10 mouse cellular contexts compared by ENCODE assay signal in genomic region chr10:121625006-121625405, GRCm38 (mm10). TPM values are rescaled to one million over a fixed set of nuclear protein-coding genes. Genes with fewer than 3 reads are reported as not detected.
DNase-seq lines count a peak whose midpoint lies in the region; ATAC-seq and TF ChIP-seq lines count a peak whose summit lies in the region.
"Had no signal": no experiment of that assay in that cellular context is flagged by ENCODE, and none has a peak within 500 bp of the region (broad histone marks: within the 10 kb centered on the region; RNA-seq: fewer than 3 reads in every experiment).

No protein-coding gene starts in this region.

- H3K27ac ChIP-seq in kidney, postnatal 0 days, result peak overlapping the region; percentile 95
- H3K27ac ChIP-seq in cortical plate, adult 2 months (ENCODE audit: insufficient read depth, low read length), result no peak overlapping the region
- no peak overlapping the region for H3K27ac ChIP-seq in midbrain, postnatal 0 days (ENCODE audit: low read depth, low read length)

- H3K4me1 ChIP-seq in kidney, postnatal 0 days (replicated peaks; ENCODE audit: insufficient read depth, low read length), result peaks cover 6% of the 10 kb centered on the region
- peaks cover 2% of the 10 kb centered on the region for H3K4me1 ChIP-seq in cortical plate, adult 2 months (ENCODE audit: control insufficient read depth, insufficient read depth, low read length)
- H3K4me1 ChIP-seq in midbrain, postnatal 0 days (ENCODE audit: insufficient read depth, low read length), result no peaks in the 10 kb centered on the region

- no peak for TF ChIP-seq CTCF in kidney, postnatal 0 days (IDR thresholded peaks at IDR 0.05; ENCODE audit: low read depth)
- TF ChIP-seq CTCF in cortical plate, adult 2 months (IDR thresholded peaks at IDR 0.05; ENCODE audit: extremely low read depth, insufficient read depth, low read length), result no peak
- TF ChIP-seq CTCF in midbrain, postnatal 0 days (IDR thresholded peaks at IDR 0.05), result no peak

- no peaks in the 10 kb centered on the region for H3K9me3 ChIP-seq in kidney, postnatal 0 days (replicated peaks; ENCODE audit: low read length)
- no peaks in the 10 kb centered on the region for H3K9me3 ChIP-seq in midbrain, postnatal 0 days (ENCODE audit: low read length)

- peaks cover 18% of the 10 kb centered on the region; the same call in 1 of the 2 replicates for H3K36me3 ChIP-seq in kidney, postnatal 0 days (ENCODE audit: insufficient read depth, low read length)
- H3K36me3 ChIP-seq in midbrain, postnatal 0 days (ENCODE audit: insufficient read depth, low read length), result peaks cover 7% of the 10 kb centered on the region; the same call in 1 of the 2 replicates

- H3K9ac ChIP-seq in kidney, postnatal 0 days (ENCODE audit: low read depth, low read length), result peak overlapping the region; percentile 89; the same call in 1 of the 2 replicates
- H3K9ac ChIP-seq in midbrain, postnatal 0 days (replicated peaks; ENCODE audit: low read length, poor library complexity, severe bottlenecking), result peak overlapping the region; percentile 74; the same call in 1 of the 2 replicates

- H3K27me3 ChIP-seq in kidney, postnatal 0 days (ENCODE audit: insufficient read depth, low read length), result no peaks in the 10 kb centered on the region
- H3K27me3 ChIP-seq in midbrain, postnatal 0 days (ENCODE audit: insufficient read depth, low read length), result no peaks in the 10 kb centered on the region

- no peak for DNase-seq in kidney, postnatal 0 days (ENCODE audit: low spot score)
- DNase-seq in kidney, adult 8-10 months, result no peak
- DNase-seq in midbrain, postnatal 0 days (ENCODE audit: low spot score), result no peak
- no peak for DNase-seq in right cerebral cortex, adult 2 months (ENCODE audit: low spot score in 2 of 2)
- DNase-seq in adrenal gland, adult 8-10 months, result no peak
- no peak for DNase-seq in thymus, postnatal 0 days (ENCODE audit: low spot score)
- DNase-seq: kidney, postnatal 14 days had no signal

- H3K4me3 ChIP-seq in kidney, postnatal 0 days (replicated peaks; ENCODE audit: low read depth, low read length), result peak overlapping the region; percentile 88
- H3K4me3 ChIP-seq in cortical plate, adult 2 months (ENCODE audit: insufficient read depth, low read length), result peak overlapping the region; percentile 64; the same call in 1 of the 2 replicates
- peak overlapping the region; percentile 85 for H3K4me3 ChIP-seq in midbrain, postnatal 0 days (ENCODE audit: low read depth, low read length)

- ATAC-seq in kidney, postnatal 0 days (replicated peaks; ENCODE audit: low FRiP score, low read depth), result no peak
- ATAC-seq in inflammation-experienced regulatory T-cells, adult 6 months, result peak; percentile 1
- ATAC-seq in midbrain, postnatal 0 days (ENCODE audit: low FRiP score), result no peak

- peak overlapping the region; percentile 74 for H3K4me2 ChIP-seq in kidney, postnatal 0 days (ENCODE audit: low read length)
- peak overlapping the region; percentile 77 for H3K4me2 ChIP-seq in midbrain, postnatal 0 days (ENCODE audit: low read depth, low read length, poor library complexity, severe bottlenecking)

- WGBS in kidney, postnatal 0 days, result 6% methylated on average over 9 of the region's 9 CpGs
- 13% methylated on average over 9 of the region's 9 CpGs for WGBS in midbrain, postnatal 0 days

- TF ChIP-seq POLR2A in cortical plate, adult 2 months (IDR thresholded peaks at IDR 0.05; ENCODE audit: extremely low read depth, insufficient read depth, low read length), result no peak

RNA-seq across cellular contexts. Expression of gene Xpot, which starts 1.1 kb away (rescaled TPM):
- 33.0 and 40.7 TPM in 2 replicates for polyA plus RNA-seq in kidney, postnatal 0 days (2015; fragmentation: Nextera tagmentation; extraction: Ambion mirVana)
- polyA plus RNA-seq in cortical plate, adult 2 months (2012; rRNA removed), result 60.8 and 64.0 TPM in 2 replicates
- polyA plus RNA-seq in inflammation-experienced regulatory T-cells, adult 6 months (2017; shearing (Covaris generic)), result 10 to 100 TPM; 12.6 to 20.3 (median 19.9) TPM
- total RNA-seq in midbrain, postnatal 0 days (2014; rRNA removed), result 101 and 111 TPM in 2 replicates
- 26.0 and 26.6 TPM in 2 replicates for polyA plus RNA-seq in midbrain, postnatal 0 days (2015; fragmentation: Nextera tagmentation; extraction: Ambion mirVana)
- total RNA-seq in adrenal gland, adult 8-10 months (2022), result 10 to 100 TPM; 57.5 to 79.4 (median 65.6) TPM
- 32.9 and 35.1 TPM in 2 replicates for polyA plus RNA-seq in thymus, postnatal 0 days (2015; fragmentation: Nextera tagmentation; extraction: Ambion mirVana)

RNA-seq across cellular contexts. Expression of gene D930020B18Rik, which starts 16.4 kb away (rescaled TPM):
- 0.21 and 0.23 TPM in 2 replicates for polyA plus RNA-seq in kidney, postnatal 0 days (2015; fragmentation: Nextera tagmentation; extraction: Ambion mirVana)
- polyA plus RNA-seq in cortical plate, adult 2 months (2012; rRNA removed), result 0.31 and 0.38 TPM in 2 replicates
- polyA plus RNA-seq in inflammation-experienced regulatory T-cells, adult 6 months (2017; shearing (Covaris generic)), result 1 to 10 TPM in 2 of 3 experiments, not detected in 1; 1.4 TPM
- total RNA-seq in midbrain, postnatal 0 days (2014; rRNA removed), result 0.44 and 0.61 TPM in 2 replicates
- polyA plus RNA-seq in midbrain, postnatal 0 days (2015; fragmentation: Nextera tagmentation; extraction: Ambion mirVana), result 0.42 and 0.43 TPM in 2 replicates
- not detected for total RNA-seq in adrenal gland, adult 8-10 months (2022)
- 0.06 and 0.10 TPM in 2 replicates for polyA plus RNA-seq in thymus, postnatal 0 days (2015; fragmentation: Nextera tagmentation; extraction: Ambion mirVana)
- polyA plus RNA-seq: spleen, adult 2 months had no signal

RNA-seq across cellular contexts. Expression of gene Tbk1, which starts 38.4 kb away (rescaled TPM):
- polyA plus RNA-seq in kidney, postnatal 0 days (2015; fragmentation: Nextera tagmentation; extraction: Ambion mirVana), result 26.5 TPM in 2 replicates
- 41.5 and 46.4 TPM in 2 replicates for polyA plus RNA-seq in cortical plate, adult 2 months (2012; rRNA removed)
- 10 to 100 TPM; 82.8 to 83.5 (median 83.2) TPM for polyA plus RNA-seq in inflammation-experienced regulatory T-cells, adult 6 months (2017; shearing (Covaris generic))
- total RNA-seq in midbrain, postnatal 0 days (2014; rRNA removed), result 16.5 and 29.2 TPM in 2 replicates
- 24.5 and 24.8 TPM in 2 replicates for polyA plus RNA-seq in midbrain, postnatal 0 days (2015; fragmentation: Nextera tagmentation; extraction: Ambion mirVana)
- 10 to 100 TPM; 39.5 to 57.7 (median 47.9) TPM for total RNA-seq in adrenal gland, adult 8-10 months (2022)
- polyA plus RNA-seq in thymus, postnatal 0 days (2015; fragmentation: Nextera tagmentation; extraction: Ambion mirVana), result 33.8 and 36.2 TPM in 2 replicates
